Mouse (Mus musculus) heart, embryonic 14.5 days (tissue): ENCODE measurements at regions not wholly inside any gene's neighbourhood (a gene's known extent, or its start where the extent isn't known, plus 50 kb on each side); places are given as distances from the start of the nearest gene placed in this dataset.

Experiments used
- ATAC-seq: fragments of 200-750 bp; cut with Nextera tagmentation; 2 replicates; pipeline ENCODE4 v1.8.0; 2017; ENCODE audit warnings: low read depth, moderate TSS enrichment; ENCODE audit not compliant: insufficient number of reproducible peaks, insufficient read depth, low FRiP score
- H3K27ac ChIP-seq, 2 experiments: fragments of 200-500 bp in 1 of 2; fragments of 300-500 bp in 1 of 2; sonication (generic) in 1 of 2; replicated peaks in 1 of 2; 2 replicates each; pipeline ENCODE4 v1.5.1; 2012 to 2014; ENCODE audit warnings: low read depth in 2 of 2, low read length in 2 of 2, control low read depth in 1 of 2, mild to moderate bottlenecking in 1 of 2, mixed read lengths in 1 of 2; ENCODE audit not compliant: control insufficient read depth in 1 of 2, insufficient read depth in 1 of 2
- H3K27me3 ChIP-seq: fragments of 300-500 bp; sonication (generic); 2 replicates; pipeline ENCODE4 v1.6.1; 2014; ENCODE audit warnings: mild to moderate bottlenecking, low read length, control low read depth; ENCODE audit not compliant: control insufficient read depth, insufficient read depth
- H3K36me3 ChIP-seq: fragments of 300-500 bp; sonication (generic); 2 replicates; pipeline ENCODE4 v1.6.1; 2014; ENCODE audit warnings: mild to moderate bottlenecking, control low read depth, low read length, mixed read lengths; ENCODE audit not compliant: control insufficient read depth, insufficient read depth
- H3K4me1 ChIP-seq, 2 experiments: fragments of 200-500 bp in 1 of 2; fragments of 300-500 bp in 1 of 2; sonication (generic) in 1 of 2; 2 replicates each; pipeline ENCODE4 v1.6.1; 2012 to 2014; ENCODE audit warnings: low read length in 2 of 2, control low read depth in 1 of 2, mixed read lengths in 1 of 2; ENCODE audit not compliant: control insufficient read depth in 2 of 2, insufficient read depth in 2 of 2
- H3K4me2 ChIP-seq: fragments of 300-500 bp; sonication (generic); 2 replicates; pipeline ENCODE4 v1.6.1; 2014; ENCODE audit warnings: mild to moderate bottlenecking, low read length
- H3K4me3 ChIP-seq, 2 experiments: fragments of 200-500 bp in 1 of 2; fragments of 300-500 bp in 1 of 2; sonication (generic) in 1 of 2; 2 replicates each; pipeline ENCODE4 v1.5.1; 2012 to 2014; ENCODE audit warnings: low read length in 2 of 2, mild to moderate bottlenecking in 2 of 2, control low read depth in 1 of 2, low read depth in 1 of 2, moderate library complexity in 1 of 2; ENCODE audit not compliant: control insufficient read depth in 1 of 2, insufficient read depth in 1 of 2
- H3K9ac ChIP-seq: fragments of 300-500 bp; sonication (generic); 2 replicates; pipeline ENCODE4 v1.6.1; 2014; ENCODE audit warnings: mild to moderate bottlenecking, low read length
- H3K9me3 ChIP-seq: fragments of 300-500 bp; sonication (generic); 2 replicates; pipeline ENCODE4 v1.6.1; 2016; ENCODE audit warnings: low read length, control low read depth; ENCODE audit not compliant: control insufficient read depth
- WGBS: fragments of 180-500 bp; shearing (Covaris S2); extraction: QIAGEN DNeasy Blood & Tissue Kit; methylation state at CpG from one replicate; pipeline ENCODE4 v1.1.7; 2014; 5-methylcytosine and 5-hydroxymethylcytosine counted together

DNA sequence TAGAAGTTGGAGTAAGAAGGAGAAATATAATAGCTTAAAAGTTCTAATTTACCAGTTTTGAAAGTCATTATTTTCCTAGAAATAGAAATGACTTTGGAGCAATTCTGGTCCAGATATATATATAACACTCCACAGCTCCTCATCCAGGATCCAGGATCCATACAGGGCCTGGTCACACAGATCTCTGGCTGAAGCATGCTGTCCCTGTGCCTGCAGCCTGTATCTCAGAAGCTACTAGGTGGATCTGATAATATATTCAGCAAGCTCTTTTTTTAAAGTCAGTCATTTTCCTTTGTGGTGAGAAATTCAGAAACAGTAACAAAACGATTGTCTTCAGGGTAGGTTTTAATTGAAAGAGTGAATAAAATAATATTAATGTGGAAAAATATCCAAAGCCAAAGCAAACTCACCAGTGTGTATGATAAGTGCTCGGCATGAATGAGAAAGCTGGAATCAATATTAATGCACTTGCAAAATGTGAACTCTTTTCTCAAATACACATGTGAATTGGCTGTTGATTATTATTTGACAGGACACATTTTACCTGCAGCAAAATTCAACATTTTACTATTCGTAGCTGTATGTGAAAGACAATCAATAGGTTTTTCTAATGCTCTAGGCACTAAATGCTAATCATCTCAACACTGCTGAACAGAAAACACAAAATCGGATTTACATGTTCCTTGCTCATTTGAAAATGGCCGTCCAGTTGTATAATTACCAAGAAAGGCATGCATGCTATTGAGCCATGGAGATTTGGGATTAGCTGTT, 288.1 kb upstream of the Cxadr start:
- no peak overlapping the region for H3K27ac ChIP-seq
- WGBS: 80% methylated on average over 5 of the region's 5 CpGs
- no peak overlapping the region for H3K4me2 ChIP-seq
- no peak overlapping the region for H3K9ac ChIP-seq
- no peaks in the 10 kb centered on the region for H3K36me3 ChIP-seq
- ATAC-seq: no peak
- H3K27me3 ChIP-seq: no peaks in the 10 kb centered on the region
- H3K9me3 ChIP-seq: no peaks in the 10 kb centered on the region
- H3K4me3 ChIP-seq: no peak overlapping the region
- H3K4me1 ChIP-seq: no peaks in the 10 kb centered on the region

DNA sequence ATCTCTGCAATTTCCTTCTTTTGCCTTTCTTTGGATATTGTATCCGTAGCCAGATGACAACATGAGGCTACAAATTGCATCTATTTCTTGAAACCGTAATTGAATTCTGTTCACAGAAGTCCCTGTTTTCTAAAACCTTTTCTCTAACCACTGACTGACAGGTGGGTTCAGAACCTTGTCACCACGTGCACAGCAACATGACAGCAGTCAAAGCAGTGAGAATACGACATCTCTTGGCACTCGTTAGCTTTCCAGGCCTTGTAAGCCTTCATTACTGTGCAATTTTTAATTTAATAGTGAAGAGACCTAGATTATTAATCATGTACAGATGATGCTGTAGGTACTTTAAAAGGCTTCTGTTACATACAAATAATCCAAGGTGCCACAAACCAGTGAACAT, 297.3 kb upstream of the Cxadr start:
- Histone ChIP-seq H3K4me2 (no peak overlapping the region), H3K9ac (no peak overlapping the region), H3K36me3 (no peaks in the 10 kb centered on the region), H3K9me3 (no peaks in the 10 kb centered on the region), H3K27me3 (no peaks in the 10 kb centered on the region), H3K4me1 (no peaks in the 10 kb centered on the region), H3K27ac (no peak overlapping the region), H3K4me3 (no peak overlapping the region)
- 72% methylated on average over 5 of the region's 5 CpGs for WGBS
- no peak for ATAC-seq

DNA sequence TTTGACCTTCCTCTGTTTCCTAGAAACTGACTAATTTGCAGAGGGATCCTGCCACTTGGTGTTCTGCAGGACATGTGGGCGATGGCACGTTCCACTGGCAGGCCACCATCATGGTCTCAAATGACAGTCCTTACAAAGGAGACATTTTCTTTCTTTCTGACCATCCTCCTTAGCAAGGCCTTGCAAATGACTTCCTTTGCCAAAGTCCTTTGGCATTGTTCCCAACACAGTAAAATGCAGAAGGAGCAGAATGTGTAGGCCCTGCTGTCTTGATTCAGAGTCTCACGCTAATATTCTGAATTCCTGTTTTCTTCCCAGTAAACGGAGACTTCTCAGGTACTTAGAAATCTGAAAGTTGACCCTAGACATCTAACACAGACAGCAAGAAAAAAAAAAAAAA, 308.3 kb upstream of the Cxadr start:
- no peaks in the 10 kb centered on the region for H3K4me1 ChIP-seq
- peaks cover 5% of the 10 kb centered on the region; the same call in 1 of the 2 replicates for H3K9me3 ChIP-seq
- WGBS: 74% methylated on average over 4 of the region's 4 CpGs
- no peak overlapping the region for H3K9ac ChIP-seq
- no peak overlapping the region for H3K4me3 ChIP-seq
- H3K36me3 ChIP-seq: no peaks in the 10 kb centered on the region
- ATAC-seq: no peak
- no peak overlapping the region for H3K4me2 ChIP-seq
- H3K27ac ChIP-seq: no peak overlapping the region
- no peaks in the 10 kb centered on the region for H3K27me3 ChIP-seq

DNA sequence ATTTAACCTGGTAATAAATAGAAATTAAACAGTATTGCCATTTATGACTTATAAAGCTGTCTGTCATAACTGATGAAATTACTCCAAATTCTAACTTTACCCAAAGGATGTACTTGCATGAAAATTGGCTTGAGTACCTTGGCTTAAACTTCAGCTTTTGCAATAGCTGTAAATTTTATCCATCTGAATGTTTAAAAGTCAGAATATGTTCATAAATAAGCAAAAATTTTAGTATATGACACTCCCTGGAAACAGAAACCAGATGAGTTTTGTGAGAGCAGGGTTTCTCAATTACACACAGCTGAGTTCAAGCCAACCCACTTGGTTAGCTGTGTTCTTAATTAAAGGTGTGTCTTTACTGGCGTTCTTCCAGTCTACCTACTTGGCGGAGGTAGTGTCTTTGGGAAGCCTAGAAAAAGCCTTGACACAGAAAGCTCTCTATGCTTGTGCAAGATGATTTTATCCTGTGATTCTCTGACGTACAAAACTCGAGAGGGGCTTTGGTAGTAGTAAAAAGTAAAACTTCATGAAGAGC, 311.4 kb upstream of the Cxadr start:
- ATAC-seq: no peak
- H3K4me3 ChIP-seq: no peak overlapping the region
- H3K27me3 ChIP-seq: no peaks in the 10 kb centered on the region
- H3K36me3 ChIP-seq: no peaks in the 10 kb centered on the region
- H3K9ac ChIP-seq: no peak overlapping the region
- H3K4me1 ChIP-seq: no peaks in the 10 kb centered on the region
- whole genome bisulfite sequencing: 82% methylated on average over 4 of the region's 4 CpGs
- H3K4me2 ChIP-seq: no peak overlapping the region
- H3K27ac ChIP-seq: no peak overlapping the region
- H3K9me3 ChIP-seq: peaks cover 5% of the 10 kb centered on the region; the same call in 1 of the 2 replicates

DNA sequence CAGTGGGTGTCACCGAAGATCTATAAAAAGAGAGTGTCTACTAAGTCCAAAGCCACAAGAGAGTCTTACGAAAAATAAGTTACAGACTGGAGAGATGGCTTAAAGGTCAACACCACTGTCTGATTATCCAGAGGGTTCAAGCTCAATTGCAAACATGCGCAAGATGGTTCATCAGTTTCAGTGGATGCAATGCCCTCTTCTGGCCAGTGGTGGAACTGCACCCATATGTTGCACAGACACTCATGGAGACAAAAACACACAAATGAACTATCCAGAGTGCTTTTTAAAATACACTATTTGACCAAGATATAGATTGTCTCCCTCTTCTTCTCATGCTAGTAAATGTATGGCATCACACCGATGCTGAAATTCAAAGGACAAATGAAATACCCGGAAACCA, 312.1 kb upstream of the Cxadr start:
- H3K4me2 ChIP-seq: no peak overlapping the region
- ATAC-seq: no peak
- H3K36me3 ChIP-seq: no peaks in the 10 kb centered on the region
- H3K4me1 ChIP-seq: no peaks in the 10 kb centered on the region
- no peak overlapping the region for H3K4me3 ChIP-seq
- no peak overlapping the region for H3K27ac ChIP-seq
- H3K9ac ChIP-seq: no peak overlapping the region
- no peaks in the 10 kb centered on the region for H3K27me3 ChIP-seq
- WGBS: 92% methylated on average over 5 of the region's 5 CpGs
- peaks cover 5% of the 10 kb centered on the region; the same call in 1 of the 2 replicates for H3K9me3 ChIP-seq

DNA sequence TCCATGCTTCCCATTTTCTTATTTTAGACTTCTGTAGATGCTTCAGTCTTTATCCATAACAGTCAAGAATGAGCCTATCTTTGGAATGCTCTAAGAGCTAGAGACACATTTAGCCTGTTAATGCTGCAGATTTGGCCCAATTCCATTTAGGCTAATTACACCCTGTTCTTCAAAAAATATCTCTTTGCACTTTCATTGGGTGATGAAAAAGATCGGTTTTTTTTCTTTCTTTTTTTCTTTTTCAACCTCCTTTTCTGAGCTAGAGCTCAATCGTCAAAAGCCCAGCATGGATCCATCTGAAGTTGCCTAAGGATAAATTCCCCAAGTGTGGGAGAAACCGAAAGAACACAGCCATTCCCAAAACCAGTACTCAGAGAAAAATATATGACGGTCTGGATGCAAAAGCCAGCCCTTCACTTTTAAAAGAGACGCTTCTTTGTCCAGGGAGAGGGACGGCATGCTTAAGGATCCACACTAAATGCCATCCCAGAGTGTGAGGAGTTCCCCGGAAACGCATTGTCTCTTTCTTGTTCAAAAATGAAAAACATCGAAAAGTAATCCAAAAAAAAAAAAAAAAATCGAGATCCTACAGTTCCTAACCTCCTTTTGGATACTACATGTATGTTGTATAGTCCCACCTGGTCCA, 314.3 kb upstream of the Cxadr start:
- Histone ChIP-seq H3K4me1 (no peaks in the 10 kb centered on the region), H3K4me2 (no peak overlapping the region), H3K27ac (no peak overlapping the region), H3K9ac (no peak overlapping the region), H3K9me3 (peaks cover 5% of the 10 kb centered on the region; the same call in 1 of the 2 replicates), H3K36me3 (no peaks in the 10 kb centered on the region), H3K27me3 (no peaks in the 10 kb centered on the region), H3K4me3 (no peak overlapping the region)
- WGBS: 71% methylated on average over 10 of the region's 10 CpGs
- ATAC-seq: no peak

DNA sequence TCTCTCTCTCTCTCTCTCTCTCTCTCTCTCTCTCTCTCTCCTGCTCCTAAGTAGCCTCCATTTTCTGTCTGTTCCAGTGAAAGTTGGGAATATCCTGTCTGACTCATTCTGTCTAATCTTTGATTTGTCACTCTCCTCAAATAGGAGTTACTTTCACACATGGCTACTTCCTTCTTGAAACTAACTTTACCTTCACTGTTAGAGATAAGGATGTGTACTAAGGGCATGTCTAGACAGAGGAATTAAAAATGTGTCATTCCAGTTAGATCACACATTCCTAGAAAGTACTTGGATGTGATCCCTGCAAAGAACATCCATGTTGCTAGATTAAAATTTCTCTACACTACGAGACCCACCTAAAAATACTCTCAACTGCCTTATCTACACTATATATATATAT, 346.9 kb upstream of the Gm11146 start:
- Histone ChIP-seq H3K27ac (no peak overlapping the region), H3K36me3 (no peaks in the 10 kb centered on the region), H3K4me1 (no peaks in the 10 kb centered on the region), H3K9ac (no peak overlapping the region), H3K27me3 (no peaks in the 10 kb centered on the region), H3K9me3 (no peaks in the 10 kb centered on the region), H3K4me3 (no peak overlapping the region), H3K4me2 (no peak overlapping the region)
- WGBS: 21% methylated on average over 1 of the region's 1 CpGs
- no peak for ATAC-seq
